Mouse (Mus musculus) embryonic facial prominence, embryonic 13.5 days (tissue): ENCODE data around the gene Slc25a16. TPM values are rescaled to one million over a fixed set of nuclear protein-coding genes. Genes with fewer than 3 reads are reported as not detected.

ENCODE experiments used
- ATAC-seq: fragments of 200-750 bp; cut with Nextera tagmentation; 2 replicates; pipeline ENCODE4 v1.8.0; 2017; ENCODE audit warnings: low read depth; ENCODE audit not compliant: insufficient number of reproducible peaks, insufficient read depth, low FRiP score, low TSS enrichment
- H3K27ac ChIP-seq: fragments of 300-500 bp; sonication (generic); 2 replicates; pipeline ENCODE4 v1.5.1; 2015; ENCODE audit warnings: moderate library complexity, mild to moderate bottlenecking, inconsistent platforms
- H3K27me3 ChIP-seq: fragments of 300-500 bp; sonication (generic); 2 replicates; pipeline ENCODE4 v1.6.1; 2015; ENCODE audit warnings: mild to moderate bottlenecking, inconsistent platforms
- H3K36me3 ChIP-seq: fragments of 300-500 bp; sonication (generic); 2 replicates; pipeline ENCODE4 v1.6.1; 2015; ENCODE audit warnings: mild to moderate bottlenecking, inconsistent platforms
- H3K4me1 ChIP-seq: fragments of 300-500 bp; sonication (generic); 2 replicates; pipeline ENCODE4 v1.6.1; 2015; ENCODE audit warnings: inconsistent platforms
- H3K4me2 ChIP-seq: fragments of 300-500 bp; sonication (generic); 2 replicates; pipeline ENCODE4 v1.6.1; 2015; ENCODE audit warnings: moderate library complexity, mild to moderate bottlenecking, inconsistent platforms
- H3K4me3 ChIP-seq: fragments of 300-500 bp; sonication (generic); 2 replicates; pipeline ENCODE4 v1.5.1; 2015; ENCODE audit warnings: mild to moderate bottlenecking, inconsistent platforms
- H3K9ac ChIP-seq: fragments of 300-500 bp; sonication (generic); 2 replicates; pipeline ENCODE4 v1.6.1; 2015; ENCODE audit warnings: mild to moderate bottlenecking, inconsistent platforms
- H3K9me3 ChIP-seq: fragments of 300-500 bp; sonication (generic); 2 replicates; pipeline ENCODE4 v1.6.1; 2016; ENCODE audit warnings: inconsistent platforms
- WGBS: fragments of 180-500 bp; shearing (Covaris S2); methylation state at CpG from one replicate; pipeline ENCODE4 v1.1.7; 2015; ENCODE audit warnings: mixed read lengths; 5-methylcytosine and 5-hydroxymethylcytosine counted together
- polyA plus RNA-seq: library from polyadenylated mRNA; unstranded; fragments of >200 nt; fragmentation: Nextera tagmentation; extraction: Ambion mirVana; gene quantifications from 2 replicates; pipeline ENCODE4 v1.2.1, GENCODE M21; 2015

Gene Slc25a16
- polyA plus RNA-seq, result 11.1 and 11.5 TPM in 2 replicates

GRCm38 (mm10) chr10:62919925-62920765 is at the start of gene Slc25a16:
TSS of gene Slc25a16 (plus strand) at chr10:62920633.
- H3K36me3 ChIP-seq, result no peaks in the 10 kb centered on the region
- H3K9ac ChIP-seq, result peak within 1 kb of the TSS; percentile 97
- H3K27me3 ChIP-seq, result no peaks in the 10 kb centered on the region
- WGBS, result 4% methylated on average over 46 of the region's 50 CpGs
- ATAC-seq, result peak; percentile 92
- no peaks in the 10 kb centered on the region for H3K9me3 ChIP-seq
- H3K27ac ChIP-seq, result peak within 1 kb of the TSS; percentile 80
- peak within 1 kb of the TSS; percentile 100 for H3K4me3 ChIP-seq
- H3K4me2 ChIP-seq, result peak within 1 kb of the TSS; percentile 82
- H3K4me1 ChIP-seq, result peaks cover 17% of the 10 kb centered on the region

DNA sequence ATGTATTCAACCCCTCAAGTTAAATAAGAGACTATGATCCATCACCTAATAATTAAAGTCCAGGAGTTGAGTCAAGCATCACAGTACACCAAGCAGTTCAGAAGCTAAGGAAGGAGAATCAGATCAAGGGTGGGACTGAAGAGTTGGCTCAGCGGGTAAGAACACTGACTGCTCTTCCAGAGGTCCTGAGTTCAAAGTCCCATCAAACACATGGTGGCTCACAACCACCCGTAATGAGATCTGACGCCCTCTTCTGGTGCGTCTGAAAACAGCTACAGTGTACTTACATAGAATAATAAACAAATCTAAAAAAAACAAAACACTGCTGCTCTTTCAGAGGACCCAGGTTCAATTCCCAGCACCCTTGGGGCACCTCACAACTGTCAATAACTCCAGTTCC is 45.6 kb upstream of the Slc25a16 start:
- H3K4me3 ChIP-seq, result no peak overlapping the region
- H3K9me3 ChIP-seq, result no peaks in the 10 kb centered on the region
- H3K27me3 ChIP-seq, result no peaks in the 10 kb centered on the region
- no peak overlapping the region for H3K27ac ChIP-seq
- no peak for ATAC-seq
- peaks cover 29% of the 10 kb centered on the region for H3K36me3 ChIP-seq
- no peak overlapping the region for H3K4me2 ChIP-seq
- no peak overlapping the region for H3K9ac ChIP-seq
- 73% methylated on average over 4 of the region's 4 CpGs for WGBS
- H3K4me1 ChIP-seq, result no peaks in the 10 kb centered on the region

DNA sequence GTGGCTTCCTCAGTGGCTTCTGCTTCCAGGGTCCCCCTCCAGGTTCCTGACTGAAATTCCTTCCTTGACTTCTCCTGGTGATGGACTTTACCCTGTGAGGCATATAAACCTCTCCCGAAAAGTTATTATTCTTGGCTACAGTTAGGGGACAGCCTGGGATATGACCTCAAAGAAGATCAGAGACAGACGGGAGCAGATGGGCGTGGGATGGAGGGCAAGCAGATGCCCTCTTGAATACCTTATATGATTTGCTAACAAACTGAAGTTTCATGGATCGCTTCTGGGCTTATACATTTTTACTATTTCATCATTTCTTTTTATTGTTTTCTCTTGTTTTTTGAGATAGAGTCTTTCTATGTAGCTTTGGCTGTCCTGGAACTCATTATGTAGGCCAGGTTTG is 44.9 kb upstream of the Slc25a16 start:
- no peaks in the 10 kb centered on the region for H3K4me1 ChIP-seq
- no peaks in the 10 kb centered on the region for H3K27me3 ChIP-seq
- no peak for ATAC-seq
- WGBS, result 89% methylated on average over 4 of the region's 4 CpGs
- H3K4me3 ChIP-seq, result no peak overlapping the region
- no peak overlapping the region for H3K4me2 ChIP-seq
- H3K27ac ChIP-seq, result no peak overlapping the region
- H3K9ac ChIP-seq, result no peak overlapping the region
- H3K36me3 ChIP-seq, result peaks cover 30% of the 10 kb centered on the region
- no peaks in the 10 kb centered on the region for H3K9me3 ChIP-seq

GRCm38 (mm10) chr10:62878056-62878455 is 42.4 kb upstream of the Slc25a16 start:
- ATAC-seq, result no peak
- Histone ChIP-seq H3K4me1 (no peaks in the 10 kb centered on the region), H3K27me3 (no peaks in the 10 kb centered on the region), H3K4me2 (no peak overlapping the region), H3K27ac (no peak overlapping the region), H3K4me3 (no peak overlapping the region), H3K9me3 (no peaks in the 10 kb centered on the region), H3K9ac (no peak overlapping the region), H3K36me3 (peaks cover 30% of the 10 kb centered on the region)
- WGBS, result 84% methylated on average over 13 of the region's 13 CpGs

DNA sequence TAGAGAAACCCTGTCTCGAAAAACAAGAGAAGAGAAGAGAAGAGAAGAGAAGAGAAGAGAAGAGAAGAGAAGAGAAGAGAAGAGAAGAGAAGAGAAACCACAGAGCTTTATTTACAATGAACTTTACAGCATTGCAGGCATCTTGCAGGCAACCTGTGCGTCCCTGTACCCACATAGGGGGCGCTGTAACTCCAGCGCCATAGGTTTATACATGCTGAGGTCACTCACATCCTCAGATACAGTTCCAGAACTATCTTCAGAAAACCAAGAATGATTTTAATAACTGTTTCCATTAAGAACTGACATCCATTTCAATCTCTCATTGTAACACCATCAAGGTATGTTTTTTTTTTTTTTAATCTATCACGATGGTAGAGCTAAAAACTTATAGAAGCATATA is 39.2 kb upstream of the Slc25a16 start:
- Histone ChIP-seq H3K27ac (no peak overlapping the region), H3K9ac (no peak overlapping the region), H3K4me2 (no peak overlapping the region), H3K27me3 (0 out of 2 replicates have a peak, but pooled peaks cover 5% of the 10 kb centered on the region), H3K9me3 (no peaks in the 10 kb centered on the region), H3K36me3 (peaks cover 28% of the 10 kb centered on the region), H3K4me3 (no peak overlapping the region), H3K4me1 (no peaks in the 10 kb centered on the region; the same call in none of the 2 replicates)
- WGBS, result 54% methylated on average over 5 of the region's 5 CpGs
- no peak for ATAC-seq

GRCm38 (mm10) chr10:62883933-62884372 is 36.5 kb upstream of the Slc25a16 start:
- Histone ChIP-seq H3K9ac (no peak overlapping the region), H3K4me2 (no peak overlapping the region), H3K27ac (no peak overlapping the region), H3K36me3 (peaks cover 10% of the 10 kb centered on the region), H3K4me3 (no peak overlapping the region), H3K9me3 (no peaks in the 10 kb centered on the region), H3K27me3 (0 out of 2 replicates have a peak, but pooled peaks cover 5% of the 10 kb centered on the region), H3K4me1 (no peaks in the 10 kb centered on the region; the same call in none of the 2 replicates)
- WGBS, result 15% methylated on average over 9 of the region's 9 CpGs
- no peak for ATAC-seq

DNA sequence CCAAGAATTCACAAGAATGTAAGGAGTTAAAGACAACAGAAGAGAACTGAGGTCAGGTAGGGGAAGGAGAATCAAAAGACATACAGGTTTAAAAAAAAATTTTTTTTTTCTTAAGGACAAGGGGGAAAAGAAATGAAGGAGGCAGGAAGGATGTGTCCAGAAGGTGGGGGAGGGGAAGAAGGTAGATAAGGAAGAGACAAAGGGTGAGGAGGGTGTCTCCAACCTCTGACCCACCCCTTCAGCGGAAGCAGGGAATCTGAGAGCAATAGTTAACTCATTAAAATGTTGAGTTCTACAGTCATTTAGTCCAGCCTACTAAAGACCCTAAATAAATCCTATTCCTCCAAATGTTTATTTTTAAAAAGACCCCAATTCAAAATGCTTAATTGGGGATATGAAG is 35.9 kb upstream of the Slc25a16 start:
- Histone ChIP-seq H3K4me3 (no peak overlapping the region), H3K9ac (no peak overlapping the region), H3K36me3 (peaks cover 4% of the 10 kb centered on the region), H3K4me1 (no peaks in the 10 kb centered on the region; the same call in none of the 2 replicates), H3K4me2 (no peak overlapping the region), H3K27ac (no peak overlapping the region), H3K27me3 (0 out of 2 replicates have a peak, but pooled peaks cover 5% of the 10 kb centered on the region), H3K9me3 (no peaks in the 10 kb centered on the region)
- ATAC-seq, result no peak
- WGBS, result 53% methylated on average over 1 of the region's 1 CpGs

- Histone ChIP-seq H3K27ac (no peak overlapping the region), H3K4me3 (peak overlapping the region; percentile 62), H3K9ac (no peak overlapping the region), H3K27me3 (0 out of 2 replicates have a peak, but pooled peaks cover 5% of the 10 kb centered on the region), H3K9me3 (no peaks in the 10 kb centered on the region), H3K4me1 (no peaks in the 10 kb centered on the region; the same call in none of the 2 replicates), H3K4me2 (peak overlapping the region; percentile 86), H3K36me3 (no peaks in the 10 kb centered on the region)
- ATAC-seq, result no peak
- 26% methylated on average over 10 of the region's 10 CpGs for WGBS
Measured at GRCm38 (mm10) chr10:62885460-62885859, 35.0 kb upstream of the Slc25a16 start.

DNA sequence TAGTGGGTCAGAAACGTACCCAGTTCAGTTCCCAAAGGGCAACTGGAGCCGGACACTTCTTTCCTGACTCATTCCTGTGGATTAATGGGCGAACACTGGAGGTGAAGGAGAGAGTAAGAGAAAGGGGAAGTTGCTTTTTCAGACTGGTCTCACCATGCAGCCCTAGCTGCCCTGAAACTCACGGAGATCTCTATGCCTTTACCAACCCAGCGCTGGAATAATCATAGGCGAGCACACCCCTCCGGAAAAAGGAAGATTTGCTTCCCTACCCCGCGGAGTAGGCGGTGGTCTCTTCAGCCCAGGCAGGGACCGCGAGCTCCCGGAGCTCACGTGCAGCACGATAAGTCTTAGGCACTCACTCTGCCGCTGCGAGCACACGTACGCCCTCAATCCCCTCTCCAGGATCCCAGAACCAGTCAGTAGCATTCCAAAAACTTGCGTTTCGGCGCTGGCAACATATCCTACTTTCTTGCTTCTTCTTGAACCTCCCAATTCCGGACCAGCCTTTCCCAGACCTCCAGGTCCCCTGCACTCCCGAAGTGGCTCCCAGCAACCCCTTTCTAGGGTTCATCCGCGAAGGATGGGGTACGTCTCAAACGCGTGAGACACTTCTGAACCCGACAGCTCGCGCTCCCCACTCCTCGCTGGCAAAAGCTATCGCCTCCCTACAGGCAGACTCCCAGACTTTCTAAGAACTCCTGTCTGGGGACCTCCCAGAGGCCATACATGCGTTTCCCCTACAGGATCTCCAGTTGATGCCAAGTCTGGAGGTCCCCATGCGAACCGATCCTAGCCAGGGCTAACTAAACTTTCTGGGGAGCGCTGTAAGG is 34.2 kb upstream of the Slc25a16 start:
- H3K4me3 ChIP-seq, result peak overlapping the region; percentile 62
- H3K4me1 ChIP-seq, result no peaks in the 10 kb centered on the region; the same call in none of the 2 replicates
- peak overlapping the region; percentile 55 for H3K27ac ChIP-seq
- peak; percentile 27; the same call in 1 of the 2 replicates for ATAC-seq
- no peaks in the 10 kb centered on the region for H3K36me3 ChIP-seq
- 0 out of 2 replicates have a peak, but pooled peaks cover 5% of the 10 kb centered on the region for H3K27me3 ChIP-seq
- H3K9ac ChIP-seq, result peak overlapping the region; percentile 74
- H3K9me3 ChIP-seq, result no peaks in the 10 kb centered on the region
- peak overlapping the region; percentile 86 for H3K4me2 ChIP-seq
- WGBS, result under 1% methylated on average over 38 of the region's 38 CpGs

GRCm38 (mm10) chr10:62886799-62887591 is 33.4 kb upstream of the Slc25a16 start:
- Histone ChIP-seq H3K36me3 (no peaks in the 10 kb centered on the region), H3K9ac (peak overlapping the region; percentile 74), H3K27me3 (0 out of 2 replicates have a peak, but pooled peaks cover 5% of the 10 kb centered on the region), H3K9me3 (no peaks in the 10 kb centered on the region), H3K27ac (peak overlapping the region; percentile 55), H3K4me1 (no peaks in the 10 kb centered on the region; the same call in none of the 2 replicates), H3K4me3 (peak overlapping the region; percentile 62), H3K4me2 (peak overlapping the region; percentile 86)
- WGBS, result under 1% methylated on average over 56 of the region's 56 CpGs
- peak; percentile 79 for ATAC-seq

GRCm38 (mm10) chr10:62891025-62891424 is 29.4 kb upstream of the Slc25a16 start:
- Histone ChIP-seq H3K36me3 (no peaks in the 10 kb centered on the region), H3K4me2 (no peak overlapping the region), H3K27ac (no peak overlapping the region), H3K4me1 (no peaks in the 10 kb centered on the region; the same call in 1 of the 2 replicates), H3K9ac (no peak overlapping the region), H3K9me3 (no peaks in the 10 kb centered on the region), H3K27me3 (no peaks in the 10 kb centered on the region), H3K4me3 (no peak overlapping the region)
- whole genome bisulfite sequencing, result 76% methylated on average over 3 of the region's 3 CpGs
- no peak for ATAC-seq
